Mouse (Mus musculus) lung, postnatal 0 days (tissue): ENCODE data around the gene Pln.

ENCODE experiments used
- CTCF ChIP-seq: IDR thresholded peaks from 2 replicates; pipeline ENCODE4 v1.5.1; 2016; ENCODE audit warnings: antibody characterized with exemption, mild to moderate bottlenecking
- EP300 ChIP-seq: IDR thresholded peaks from 2 replicates; pipeline ENCODE4 v1.6.1; 2016; ENCODE audit warnings: antibody characterized with exemption, mild to moderate bottlenecking, control low read depth

GRCm38 (mm10) chr10:53332752-53333151, 4.7 kb upstream of the Pln start:
- no peak for TF ChIP-seq CTCF
- TF ChIP-seq EP300: no peak
